Mouse (Mus musculus): ENCODE measurements around the gene Chmp1a.
"Not testable (repeated sequence)": the region's sequence is repeated elsewhere in the genome, so short reads cannot be mapped to it uniquely, and the experiment has no call there.

Chmp1a gene

GRCm38 (mm10) chr8:123212321-123213117 is at the start of gene Chmp1a, which contains the start of gene Spata33:
Gene Chmp1a (minus strand): TSS chr8:123212763.
Gene Spata33 (plus strand): TSS chr8:123212832.
- peak; percentile 98 for DNase-seq (ENCODE audit: low read depth)

DNA sequence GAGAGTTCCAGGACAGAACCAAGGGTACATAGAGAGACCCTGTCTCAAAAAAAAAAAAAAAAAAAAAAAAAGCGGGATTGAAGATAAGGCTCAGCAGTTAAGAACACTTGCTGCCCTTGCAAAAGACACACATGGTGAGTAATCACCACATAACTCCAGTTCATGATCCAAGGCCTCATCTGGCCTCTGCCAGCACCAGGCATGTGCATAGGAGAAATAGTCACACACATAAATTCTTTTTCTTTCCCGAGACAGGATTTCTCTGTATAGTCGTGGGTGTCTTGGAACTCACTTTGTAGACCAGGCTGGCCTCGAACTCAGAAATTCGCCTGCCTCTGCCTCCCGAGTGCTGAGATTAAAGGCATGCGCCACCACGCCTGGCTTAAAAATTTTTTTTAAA is 45.0 kb upstream of the Chmp1a start:
- DNase-seq (ENCODE audit: low read depth): not testable (repeated sequence)

- DNase-seq (ENCODE audit: low read depth): no peak
Observed at GRCm38 (mm10) chr8:123257114-123257513, 44.6 kb upstream of the Chmp1a start.

- peak; percentile 21 for DNase-seq (ENCODE audit: low read depth)
Observed at GRCm38 (mm10) chr8:123255170-123255569, 42.6 kb upstream of the Chmp1a start.

DNA sequence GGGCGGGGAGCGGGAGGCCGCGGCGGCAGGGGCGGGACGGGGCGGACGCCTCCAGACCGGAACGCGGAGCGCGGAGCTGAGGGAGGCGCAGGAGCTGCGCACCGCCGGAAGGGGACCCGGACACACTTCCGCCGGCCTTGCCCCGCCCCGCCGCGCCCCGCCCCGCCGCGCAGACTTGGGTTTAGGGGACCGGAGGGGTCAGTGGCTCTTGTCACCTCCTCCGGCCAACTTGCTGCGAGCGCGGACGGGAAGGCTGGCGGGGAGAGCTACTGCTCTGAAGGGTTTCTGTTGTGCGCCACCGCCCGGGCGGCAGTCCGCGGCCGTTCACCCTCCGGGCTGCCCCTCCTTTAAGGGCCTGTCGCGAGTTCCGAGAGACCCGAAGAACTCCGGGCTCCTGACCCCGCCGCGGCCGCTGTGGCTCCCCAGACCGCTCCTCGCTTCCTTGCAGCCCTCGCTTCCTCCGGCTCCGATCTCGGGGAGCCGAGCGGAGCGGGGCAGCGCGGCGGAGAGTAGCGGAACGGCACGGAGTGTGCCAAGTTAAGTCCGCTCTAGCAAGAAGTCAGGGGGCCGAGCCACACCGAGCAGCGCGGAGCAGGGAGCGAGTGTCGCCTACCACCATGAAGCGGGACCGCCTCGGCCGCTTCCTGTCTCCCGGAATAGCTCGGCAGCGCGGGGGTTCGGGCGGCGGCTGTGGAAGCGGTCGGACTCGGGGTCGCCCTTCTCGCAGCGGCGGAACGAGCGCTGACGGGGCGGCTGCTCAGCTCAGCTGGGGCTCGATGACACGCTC is 41.7 kb upstream of the Chmp1a start, which contains the start of the genes Zfp276 and Vps9d1:
TSS of gene Zfp276 (plus strand) at position 97 of the 787 bp plus-strand sequence.
TSS of gene Vps9d1 (minus strand) at position 250 of the 787 bp plus-strand sequence.
- DNase-seq (ENCODE audit: low read depth): peak; percentile 91

DNA sequence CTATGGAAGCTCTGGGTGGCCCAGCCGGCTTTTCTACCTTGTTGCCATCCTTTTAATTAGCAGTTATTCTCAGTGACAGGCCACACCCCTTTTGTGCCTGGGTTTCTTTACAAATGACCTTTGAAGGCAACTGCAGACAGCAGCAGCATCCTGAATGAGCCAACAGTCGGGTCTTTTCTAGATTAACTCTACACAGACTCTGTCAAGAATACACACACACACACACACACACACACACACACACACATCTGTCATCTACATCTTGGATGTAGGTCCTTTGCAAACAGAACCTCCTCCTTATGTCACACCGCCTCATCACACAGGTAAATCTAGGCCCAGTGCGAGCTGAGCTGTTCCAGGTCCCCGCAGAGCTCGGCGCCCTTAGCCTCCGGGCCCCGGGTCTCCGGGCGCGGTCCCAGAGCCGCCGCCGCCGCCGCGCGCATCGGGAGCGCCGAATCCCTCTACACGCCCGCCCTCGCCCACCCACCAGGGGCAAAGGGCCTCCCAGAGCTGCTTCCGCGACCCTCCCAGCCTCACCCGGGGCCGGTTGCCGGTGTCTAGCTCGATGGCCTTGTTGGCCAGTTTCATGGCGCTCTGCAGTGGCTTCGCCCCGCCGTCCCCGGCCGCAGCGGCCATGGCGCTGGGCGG is 41.0 kb upstream of the Chmp1a start:
- no peak for DNase-seq (ENCODE audit: low read depth)

GRCm38 (mm10) chr8:123252925-123253324 is 40.4 kb upstream of the Chmp1a start:
- peak; percentile 22 for DNase-seq (ENCODE audit: low read depth)

DNA sequence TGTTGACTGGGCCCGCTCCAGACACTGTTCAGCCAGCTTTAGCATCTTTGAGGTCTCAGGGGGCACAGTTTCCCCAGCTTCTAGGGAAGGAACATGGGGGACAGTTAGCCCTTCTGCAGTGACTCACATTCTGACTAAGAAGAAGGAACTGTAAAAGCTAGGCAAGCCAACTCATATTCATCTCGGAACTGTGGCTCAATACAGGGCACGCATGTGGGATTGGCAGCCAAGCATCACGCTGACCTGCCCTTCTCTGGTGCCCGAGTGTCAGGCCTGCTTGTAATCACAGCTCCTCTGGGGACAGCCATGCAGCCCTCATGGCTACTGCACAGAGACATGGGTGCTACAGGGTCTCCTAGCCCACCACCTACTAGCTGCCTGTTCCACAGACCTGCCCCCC is 38.4 kb upstream of the Chmp1a start:
- DNase-seq (ENCODE audit: low read depth): no peak

DNA sequence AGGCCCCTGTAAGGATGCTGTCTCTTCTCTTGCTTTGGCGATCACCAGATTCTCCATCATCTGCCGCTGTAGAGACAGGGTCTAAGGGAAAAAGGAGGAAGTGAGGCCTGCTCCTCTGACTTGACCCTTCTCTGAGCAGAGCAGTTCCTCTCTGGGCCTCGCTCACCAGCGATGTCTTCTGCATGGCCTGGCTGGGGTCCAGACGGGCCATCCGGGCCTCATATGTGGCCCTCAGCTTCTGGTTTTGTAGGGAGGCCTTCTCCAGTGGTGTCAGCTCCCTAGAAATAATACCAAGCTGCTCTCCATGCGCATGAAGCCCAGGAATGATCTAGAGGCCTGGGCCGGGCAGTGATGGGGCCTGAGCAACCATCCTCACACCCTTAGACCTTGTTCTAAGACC is 36.0 kb upstream of the Chmp1a start:
- DNase-seq (ENCODE audit: low read depth): no peak

DNA sequence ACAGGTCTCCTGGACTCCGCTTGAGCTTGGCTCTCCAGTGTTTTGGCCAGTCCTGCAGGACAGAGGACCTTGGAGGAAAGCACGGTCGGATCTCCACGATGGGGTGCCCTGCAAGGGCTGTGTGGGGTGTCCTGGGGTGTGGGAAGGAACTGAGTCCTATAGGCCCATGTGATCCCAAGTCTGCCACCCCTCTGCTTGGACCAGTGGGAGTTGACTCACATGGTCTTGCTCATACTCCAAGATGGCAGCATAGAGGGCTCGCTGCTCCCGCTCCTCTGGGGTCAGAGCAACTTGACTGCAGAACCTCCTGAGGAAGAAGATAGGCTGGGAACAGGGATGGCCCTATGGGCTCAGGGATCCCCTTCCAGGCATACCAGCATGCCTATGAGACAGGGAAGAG is 35.2 kb upstream of the Chmp1a start:
- DNase-seq (ENCODE audit: low read depth): no peak

DNA sequence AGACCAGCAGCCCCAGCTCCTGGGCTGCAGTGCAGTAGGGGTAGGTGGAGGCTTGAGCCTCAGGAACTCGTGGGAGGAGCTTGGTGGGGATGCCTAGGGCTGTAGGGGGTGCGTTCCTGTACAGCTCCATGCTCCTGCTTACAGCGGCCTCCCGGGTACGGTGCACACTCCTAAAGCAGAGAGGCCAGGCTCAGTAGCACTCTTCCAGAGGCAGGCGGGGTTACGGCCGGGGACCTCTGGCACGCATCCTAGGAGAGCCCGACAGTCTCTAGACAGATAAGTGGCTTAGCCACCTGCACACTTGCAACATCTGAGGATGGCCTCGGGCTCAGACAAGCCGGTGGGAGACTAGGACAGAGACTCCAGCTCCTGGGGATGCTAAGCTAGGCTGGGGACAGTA is 33.0 kb upstream of the Chmp1a start:
- DNase-seq (ENCODE audit: low read depth): no peak

- no peak for DNase-seq (ENCODE audit: low read depth)
Observed at GRCm38 (mm10) chr8:123244382-123244781, 31.8 kb upstream of the Chmp1a start.

DNA sequence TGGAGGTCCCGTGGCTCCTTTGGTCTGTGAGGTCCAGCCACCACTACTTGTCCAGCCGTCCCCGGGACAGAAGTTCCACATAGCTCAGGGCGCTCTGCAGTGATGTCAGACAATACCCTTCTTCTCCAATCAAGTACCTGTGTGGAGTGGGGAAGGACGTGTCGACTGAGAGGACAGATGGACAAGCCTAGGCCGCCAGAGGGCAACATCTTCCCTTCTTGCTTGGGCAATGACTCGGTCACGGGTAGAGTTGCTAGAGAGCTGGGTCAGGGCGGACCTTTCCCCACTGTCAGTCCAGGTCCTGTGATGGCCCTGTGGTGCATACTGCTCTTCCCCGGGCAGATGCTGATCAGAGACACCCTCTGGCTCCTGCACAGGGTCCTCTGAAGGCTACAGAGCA is 30.5 kb upstream of the Chmp1a start:
- DNase-seq (ENCODE audit: low read depth): peak; percentile 17

DNA sequence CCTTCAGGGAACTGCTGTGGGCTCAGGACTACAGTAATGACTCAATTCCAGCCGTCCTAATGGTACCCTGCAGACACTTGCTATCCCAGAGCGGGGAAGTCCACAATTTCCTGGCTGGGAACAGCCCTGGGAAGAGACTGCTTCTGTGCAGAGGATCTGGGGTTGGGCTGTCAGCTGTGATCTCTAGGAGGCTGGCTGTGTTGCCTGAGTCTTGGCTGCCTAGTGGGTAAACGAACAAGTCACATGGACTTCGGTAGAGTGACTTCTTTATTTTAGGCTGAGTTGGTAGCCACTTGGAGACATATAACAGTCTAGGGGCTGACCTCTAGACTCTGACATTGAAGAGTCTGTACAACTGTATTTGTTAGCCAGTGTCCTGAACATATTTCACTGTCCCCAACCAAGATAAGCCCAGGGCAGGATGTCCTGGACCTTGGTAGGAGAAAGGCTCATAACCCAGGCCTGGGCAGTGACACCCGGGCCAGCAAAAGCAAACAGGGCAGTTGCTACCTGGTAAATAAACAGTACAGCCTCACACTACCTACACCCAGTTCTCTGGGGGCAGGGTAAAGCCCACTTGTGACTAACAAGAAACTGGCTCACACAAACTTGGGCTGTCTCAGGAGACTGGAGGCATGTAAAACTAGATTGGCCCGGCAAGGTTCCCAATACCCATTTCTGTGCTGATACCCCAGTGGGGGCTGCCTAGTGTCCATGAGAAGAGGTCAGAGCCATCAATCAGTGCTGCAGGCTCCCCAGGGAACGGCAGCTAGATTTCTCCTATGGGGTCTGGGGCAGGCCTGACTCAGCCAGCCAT is 29.8 kb upstream of the Chmp1a start:
- DNase-seq (ENCODE audit: low read depth): no peak

DNA sequence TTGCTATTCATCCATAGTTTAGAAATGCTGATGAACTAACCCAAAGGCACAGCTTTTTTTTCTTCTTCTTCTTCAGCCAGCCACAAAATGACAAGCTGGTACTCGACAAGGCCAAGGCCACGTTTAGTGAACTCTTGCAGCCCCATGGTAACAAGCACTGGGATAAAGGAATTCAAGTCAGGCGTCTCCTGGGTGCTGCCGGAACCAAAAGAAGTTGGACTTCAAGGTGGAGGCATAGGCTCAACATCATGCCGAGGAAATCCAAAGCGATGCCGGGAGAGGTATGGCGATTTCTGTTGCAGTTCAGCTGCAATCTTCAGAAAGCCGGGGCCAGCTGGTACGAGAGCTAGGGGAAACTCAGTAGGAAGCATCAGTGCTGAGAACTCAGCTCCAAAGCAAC is 26.8 kb upstream of the Chmp1a start:
- DNase-seq (ENCODE audit: low read depth): no peak

GRCm38 (mm10) chr8:123235520-123236497 is 23.2 kb upstream of the Chmp1a start, which contains the start of gene Spata2l:
Gene Spata2l (minus strand): TSS chr8:123236233.
- peak; percentile 88 for DNase-seq (ENCODE audit: low read depth)

DNA sequence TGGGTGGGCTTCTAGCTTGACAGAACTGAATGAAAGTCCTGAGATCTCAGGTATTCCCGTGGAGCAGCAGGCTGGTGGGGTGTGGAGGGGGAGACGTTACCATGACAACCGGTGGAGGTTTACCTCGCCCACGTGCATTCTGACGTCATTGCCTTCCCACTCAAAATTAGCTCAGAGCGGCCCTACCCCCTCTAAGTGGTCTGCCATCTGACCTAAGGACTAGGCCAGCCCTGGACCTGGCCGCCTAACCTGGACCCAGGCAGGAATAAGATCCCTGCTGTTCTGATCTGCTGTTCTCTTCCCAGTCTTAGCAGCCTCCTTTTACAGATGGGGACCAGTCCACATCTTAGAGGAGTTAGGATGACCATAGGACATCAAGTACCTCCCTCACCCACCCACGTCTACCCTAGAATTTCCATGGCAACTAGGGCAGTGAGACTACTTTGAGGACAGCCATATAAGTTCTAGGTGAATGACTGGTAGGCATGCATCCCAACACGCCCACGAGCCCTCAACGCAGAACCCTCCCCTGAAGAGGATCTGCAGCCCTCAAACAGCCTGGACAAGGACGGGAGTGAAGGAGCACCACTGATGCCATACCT is 22.5 kb upstream of the Chmp1a start:
- DNase-seq (ENCODE audit: low read depth): peak; percentile 30

DNA sequence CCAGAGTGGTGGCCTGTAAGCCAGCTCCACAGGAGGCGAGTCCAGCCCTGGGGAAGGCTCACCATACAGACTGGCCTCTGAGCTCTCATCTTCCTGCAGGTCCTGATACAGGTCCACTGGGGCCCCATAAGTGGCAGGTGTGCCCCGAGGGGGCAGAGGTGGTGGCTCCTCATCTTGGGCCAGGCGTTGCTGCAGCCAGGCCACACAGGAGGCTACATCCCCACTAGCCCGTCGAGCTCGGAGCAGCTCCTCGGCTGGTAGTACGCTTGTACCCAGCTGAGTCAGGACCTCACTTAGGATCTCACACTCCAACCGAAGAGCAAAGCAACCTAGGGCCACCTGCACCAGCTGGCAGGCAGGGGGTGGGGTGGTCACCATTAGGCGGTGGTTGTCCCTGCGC is 21.2 kb upstream of the Chmp1a start:
- DNase-seq (ENCODE audit: low read depth): no peak

- DNase-seq (ENCODE audit: low read depth): no peak
Observed at GRCm38 (mm10) chr8:123233300-123233699, 20.7 kb upstream of the Chmp1a start.

- no peak for DNase-seq (ENCODE audit: low read depth)
Observed at GRCm38 (mm10) chr8:123232553-123232952, 20.0 kb upstream of the Chmp1a start.

All from NIH3T3 (cell line).